Mouse (Mus musculus) heart, embryonic 12.5 days (tissue): ENCODE measurements at regions not wholly inside any gene's neighbourhood (a gene's known extent, or its start where the extent isn't known, plus 50 kb on each side); places are given as distances from the start of the nearest gene placed in this dataset.

Experiments used
- ATAC-seq: fragments of 200-750 bp; cut with Nextera tagmentation; 2 replicates; pipeline ENCODE4 v1.8.0; 2017; ENCODE audit warnings: moderate TSS enrichment, moderate library complexity; ENCODE audit not compliant: insufficient number of reproducible peaks, low FRiP score
- H3K27ac ChIP-seq: fragments of 300-500 bp; sonication (generic); 2 replicates; pipeline ENCODE4 v1.5.1; 2016; ENCODE audit warnings: mild to moderate bottlenecking, moderate library complexity; ENCODE audit not compliant: poor library complexity, severe bottlenecking
- H3K27me3 ChIP-seq: fragments of 300-500 bp; sonication (generic); replicated peaks from 2 replicates; pipeline ENCODE4 v1.6.1; 2016; ENCODE audit warnings: mild to moderate bottlenecking, moderate library complexity
- H3K36me3 ChIP-seq: fragments of 300-500 bp; sonication (generic); 2 replicates; pipeline ENCODE4 v1.6.1; 2016; ENCODE audit warnings: mild to moderate bottlenecking, moderate library complexity
- H3K4me1 ChIP-seq: fragments of 300-500 bp; sonication (generic); replicated peaks from 2 replicates; pipeline ENCODE4 v1.6.1; 2016; ENCODE audit warnings: mild to moderate bottlenecking
- H3K4me2 ChIP-seq: fragments of 300-500 bp; sonication (generic); 2 replicates; pipeline ENCODE4 v1.6.1; 2016; ENCODE audit warnings: mild to moderate bottlenecking, moderate library complexity
- H3K4me3 ChIP-seq: fragments of 300-500 bp; sonication (generic); 2 replicates; pipeline ENCODE4 v1.5.1; 2016; ENCODE audit warnings: mild to moderate bottlenecking
- H3K9ac ChIP-seq: fragments of 300-500 bp; sonication (generic); 2 replicates; pipeline ENCODE4 v1.6.1; 2016; ENCODE audit warnings: mild to moderate bottlenecking, moderate library complexity
- H3K9me3 ChIP-seq: fragments of 300-500 bp; sonication (generic); replicated peaks from 2 replicates; pipeline ENCODE4 v1.6.1; 2016; ENCODE audit warnings: mild to moderate bottlenecking, moderate library complexity
- WGBS: fragments of 180-500 bp; shearing (Covaris S2); methylation state at CpG from one replicate; pipeline ENCODE4 v1.1.7; 2016; 5-methylcytosine and 5-hydroxymethylcytosine counted together

DNA sequence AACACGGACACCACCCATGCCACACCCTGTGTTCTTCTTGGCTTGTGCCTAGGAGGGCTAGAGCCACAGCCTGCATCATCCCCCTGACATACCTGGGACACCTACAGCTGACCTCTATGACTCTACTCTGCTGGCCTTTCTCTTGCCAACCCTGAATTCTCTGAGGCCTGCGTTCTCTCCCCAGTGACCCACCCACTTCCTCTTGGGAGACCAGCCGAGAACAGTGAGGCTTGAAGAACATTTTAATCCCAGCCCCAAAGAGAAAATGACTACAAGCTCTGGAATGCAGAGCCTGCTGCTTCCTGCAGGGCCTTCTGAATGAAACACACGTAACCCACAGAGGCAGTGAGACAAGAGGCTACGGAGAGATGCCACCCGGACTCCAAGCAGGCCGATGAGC is 102.0 kb downstream of the Zfp36l2 start:
- H3K4me1 ChIP-seq = peaks cover 45% of the 10 kb centered on the region
- no peaks in the 10 kb centered on the region for H3K27me3 ChIP-seq
- no peaks in the 10 kb centered on the region for H3K9me3 ChIP-seq
- ATAC-seq = peak; percentile 34; the same call in 1 of the 2 replicates
- H3K9ac ChIP-seq = no peak overlapping the region
- H3K4me2 ChIP-seq = 0 out of 2 replicates have a peak overlapping the region, but pooled peaks have one; percentile 8
- peak overlapping the region; percentile 75 for H3K27ac ChIP-seq
- H3K36me3 ChIP-seq = no peaks in the 10 kb centered on the region
- no peak overlapping the region for H3K4me3 ChIP-seq
- WGBS = 16% methylated on average over 7 of the region's 7 CpGs

DNA sequence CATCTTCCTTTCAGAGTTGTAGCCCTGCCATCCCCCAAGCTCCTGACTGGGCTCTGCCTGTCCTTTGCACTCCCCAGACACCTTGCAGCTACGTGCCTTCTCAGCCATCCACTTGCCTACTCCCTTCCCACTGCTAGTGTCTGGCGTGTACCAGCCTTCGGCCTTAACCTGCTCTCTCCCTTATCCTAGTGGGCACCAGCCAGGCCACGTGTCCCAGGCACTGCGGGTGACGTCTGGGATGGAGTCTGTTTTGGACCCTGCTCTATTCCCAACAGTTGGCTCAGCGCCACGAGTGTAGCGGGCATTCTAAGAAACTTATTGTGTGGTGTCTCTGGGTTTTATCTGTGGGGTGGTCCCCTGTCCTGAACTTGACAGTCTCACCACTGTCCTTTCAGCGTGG is 102.5 kb downstream of the Zfp36l2 start:
- 66% methylated on average over 10 of the region's 10 CpGs for WGBS
- no peaks in the 10 kb centered on the region for H3K27me3 ChIP-seq
- H3K4me3 ChIP-seq = no peak overlapping the region
- H3K9me3 ChIP-seq = no peaks in the 10 kb centered on the region
- ATAC-seq = no peak
- peak overlapping the region; percentile 75 for H3K27ac ChIP-seq
- no peak overlapping the region for H3K4me2 ChIP-seq
- H3K36me3 ChIP-seq = no peaks in the 10 kb centered on the region
- H3K4me1 ChIP-seq = peaks cover 45% of the 10 kb centered on the region
- no peak overlapping the region for H3K9ac ChIP-seq

DNA sequence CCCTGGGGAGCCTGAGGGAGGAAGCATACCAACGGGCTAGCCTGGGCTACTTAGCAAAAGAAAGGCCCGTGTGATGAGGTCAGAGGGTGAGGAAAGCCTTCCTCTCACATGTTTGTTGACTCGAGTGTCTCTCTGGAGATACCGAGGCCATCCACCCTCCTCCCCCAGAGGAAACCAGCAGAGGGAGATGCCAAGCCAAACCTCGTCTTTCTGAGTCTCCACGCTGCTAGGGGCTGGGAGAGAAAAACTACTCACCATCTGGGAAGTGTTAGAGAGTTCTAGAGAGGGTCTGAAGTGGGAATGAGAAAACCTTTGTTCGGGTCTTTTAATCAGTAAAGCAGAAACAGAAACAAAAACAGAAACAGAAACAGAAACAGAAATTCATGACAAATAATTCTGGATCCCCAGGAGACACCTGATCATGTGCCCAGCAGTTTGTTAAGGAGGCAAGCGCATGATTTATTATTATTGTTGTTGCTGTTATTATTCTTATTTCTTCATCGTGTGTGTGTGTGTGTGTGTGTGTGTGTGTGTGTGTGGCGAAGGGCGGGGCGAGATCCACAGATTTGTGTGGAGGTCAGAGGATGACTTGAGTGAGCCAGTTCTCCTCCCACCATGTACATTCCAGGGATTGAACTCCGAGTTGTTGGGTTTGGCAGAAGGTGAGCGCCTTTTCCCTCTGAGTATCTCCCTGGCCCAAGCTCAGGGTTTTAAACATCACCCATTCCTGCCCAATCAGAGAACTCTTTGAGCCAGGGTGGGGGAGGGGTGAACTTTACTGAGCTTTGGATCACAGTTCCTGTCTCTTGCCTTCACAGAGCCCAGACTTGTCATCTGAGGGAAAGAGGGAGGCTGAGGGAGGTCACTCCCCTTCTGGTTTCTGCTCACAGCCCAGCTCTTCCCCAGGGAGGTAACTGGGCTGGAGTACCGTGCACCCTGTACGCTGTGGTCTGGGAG is 104.2 kb downstream of the Zfp36l2 start:
- WGBS = 56% methylated on average over 16 of the region's 16 CpGs
- H3K4me1 ChIP-seq = peaks cover 52% of the 10 kb centered on the region
- H3K27ac ChIP-seq = peak overlapping the region; percentile 6; the same call in 1 of the 2 replicates
- no peak overlapping the region for H3K9ac ChIP-seq
- no peaks in the 10 kb centered on the region for H3K27me3 ChIP-seq
- ATAC-seq = 0 out of 2 replicates have a peak, but pooled peaks have one; percentile 20
- H3K36me3 ChIP-seq = no peaks in the 10 kb centered on the region
- H3K9me3 ChIP-seq = no peaks in the 10 kb centered on the region
- H3K4me3 ChIP-seq = no peak overlapping the region
- H3K4me2 ChIP-seq = no peak overlapping the region

DNA sequence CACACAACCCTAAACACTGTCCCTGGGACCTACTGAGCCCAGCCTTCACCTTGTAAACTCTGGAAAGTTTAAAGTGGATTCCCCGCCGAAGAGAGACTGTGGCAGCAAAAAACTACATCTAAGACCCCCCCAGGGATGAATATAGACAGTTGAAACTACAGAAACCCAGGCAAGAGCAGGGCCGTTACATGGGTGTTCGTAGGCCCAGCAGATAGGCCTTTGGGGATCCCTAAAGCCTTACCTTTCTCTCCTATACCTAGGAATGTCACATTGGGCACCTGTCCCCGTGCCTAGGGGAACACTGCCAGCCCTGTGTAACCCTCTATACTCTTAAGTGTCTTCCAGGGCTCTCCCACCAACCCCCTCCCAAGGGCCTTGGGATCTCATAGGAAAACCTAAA is 105.2 kb downstream of the Zfp36l2 start:
- Histone ChIP-seq H3K36me3 (no peaks in the 10 kb centered on the region), H3K27me3 (no peaks in the 10 kb centered on the region), H3K4me2 (no peak overlapping the region), H3K27ac (0 out of 2 replicates have a peak overlapping the region, but pooled peaks have one; percentile 2), H3K9ac (no peak overlapping the region), H3K9me3 (no peaks in the 10 kb centered on the region), H3K4me3 (no peak overlapping the region), H3K4me1 (peaks cover 52% of the 10 kb centered on the region)
- 86% methylated on average over 5 of the region's 5 CpGs for WGBS
- no peak for ATAC-seq

DNA sequence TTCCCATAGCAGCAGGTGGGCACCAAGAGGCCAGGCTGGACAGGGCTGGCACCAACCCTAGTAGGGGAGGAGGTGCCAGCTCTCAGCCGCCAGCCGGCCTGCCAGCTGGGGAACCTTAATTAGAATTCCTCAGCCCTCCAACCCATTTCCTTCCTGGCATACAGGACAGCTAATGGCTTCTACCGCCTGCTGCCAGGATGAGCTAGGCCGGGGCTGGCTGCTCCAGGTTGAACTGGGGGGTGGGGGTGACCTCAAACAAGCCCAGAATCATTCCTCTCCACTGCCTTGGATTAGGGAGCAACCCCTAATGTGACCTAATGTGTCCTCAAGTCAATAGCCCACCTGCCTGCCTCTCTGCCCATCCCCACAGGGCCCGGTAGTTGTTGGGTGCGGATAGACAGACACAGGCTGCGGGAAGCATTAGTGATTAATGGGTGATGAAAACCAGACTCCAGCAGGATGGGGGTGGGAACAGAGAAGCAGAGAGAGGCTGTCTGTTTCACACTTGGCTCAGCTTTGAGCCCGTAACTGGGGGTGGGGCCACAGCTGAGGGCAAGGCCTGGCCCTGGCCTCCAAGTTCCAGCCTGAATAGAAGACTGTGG is 105.9 kb downstream of the Zfp36l2 start:
- H3K4me1 ChIP-seq = peaks cover 52% of the 10 kb centered on the region

DNA sequence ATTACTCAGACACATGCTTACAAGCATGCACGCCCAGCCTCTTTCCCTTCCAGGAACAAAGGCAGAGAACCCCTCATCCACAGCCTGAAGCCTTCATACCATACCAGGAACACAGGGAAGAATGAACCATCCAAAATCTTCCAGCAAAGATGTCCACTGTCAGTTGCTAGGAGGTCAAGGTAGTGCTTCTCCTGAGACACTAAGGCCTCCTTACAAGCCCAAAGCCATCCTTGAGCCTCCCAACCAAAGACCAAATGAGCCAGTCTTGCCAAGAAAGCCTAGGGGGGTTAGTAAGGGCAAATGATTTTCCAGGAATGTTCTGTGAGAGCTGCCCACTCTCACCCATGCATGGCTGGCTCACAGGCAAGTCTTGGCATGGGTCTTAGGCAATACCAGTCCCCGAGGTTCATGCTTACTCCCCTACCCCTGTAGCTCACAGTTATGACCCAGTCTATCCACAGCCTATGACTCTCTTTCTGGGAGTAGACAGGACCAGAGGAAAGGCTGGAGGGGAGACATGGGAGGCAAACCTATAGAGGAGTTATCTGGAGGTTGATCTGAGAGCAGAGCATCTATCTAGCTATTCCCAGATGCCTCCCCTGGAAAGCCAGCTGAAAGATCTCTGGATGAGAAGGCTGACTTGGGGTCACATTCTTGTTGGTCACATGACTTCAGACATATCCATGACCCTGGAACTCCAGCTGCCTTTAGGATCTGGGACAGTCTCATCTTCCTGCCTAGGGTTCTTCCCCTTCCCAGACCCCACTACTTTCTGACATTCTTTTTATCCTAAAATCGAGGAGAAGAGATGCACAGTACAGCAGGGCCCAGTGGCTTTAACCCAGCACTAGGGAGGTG is 112.4 kb downstream of the Zfp36l2 start:
- Histone ChIP-seq H3K4me3 (no peak overlapping the region), H3K4me1 (peaks cover 16% of the 10 kb centered on the region), H3K4me2 (no peak overlapping the region), H3K9ac (no peak overlapping the region), H3K9me3 (no peaks in the 10 kb centered on the region), H3K27ac (no peak overlapping the region), H3K27me3 (no peaks in the 10 kb centered on the region), H3K36me3 (no peaks in the 10 kb centered on the region)
- no peak for ATAC-seq
- 73% methylated on average over 3 of the region's 3 CpGs for WGBS

More for the DNA sequence above, 105.9 kb downstream of the Zfp36l2 start:
- no peaks in the 10 kb centered on the region for H3K9me3 ChIP-seq
- H3K27ac ChIP-seq = peak overlapping the region; percentile 2
- H3K9ac ChIP-seq = no peak overlapping the region
- no peak overlapping the region for H3K4me3 ChIP-seq
- 30% methylated on average over 8 of the region's 8 CpGs for WGBS
- H3K27me3 ChIP-seq = no peaks in the 10 kb centered on the region
- peak; percentile 81 for ATAC-seq
- H3K36me3 ChIP-seq = no peaks in the 10 kb centered on the region
- no peak overlapping the region for H3K4me2 ChIP-seq

DNA sequence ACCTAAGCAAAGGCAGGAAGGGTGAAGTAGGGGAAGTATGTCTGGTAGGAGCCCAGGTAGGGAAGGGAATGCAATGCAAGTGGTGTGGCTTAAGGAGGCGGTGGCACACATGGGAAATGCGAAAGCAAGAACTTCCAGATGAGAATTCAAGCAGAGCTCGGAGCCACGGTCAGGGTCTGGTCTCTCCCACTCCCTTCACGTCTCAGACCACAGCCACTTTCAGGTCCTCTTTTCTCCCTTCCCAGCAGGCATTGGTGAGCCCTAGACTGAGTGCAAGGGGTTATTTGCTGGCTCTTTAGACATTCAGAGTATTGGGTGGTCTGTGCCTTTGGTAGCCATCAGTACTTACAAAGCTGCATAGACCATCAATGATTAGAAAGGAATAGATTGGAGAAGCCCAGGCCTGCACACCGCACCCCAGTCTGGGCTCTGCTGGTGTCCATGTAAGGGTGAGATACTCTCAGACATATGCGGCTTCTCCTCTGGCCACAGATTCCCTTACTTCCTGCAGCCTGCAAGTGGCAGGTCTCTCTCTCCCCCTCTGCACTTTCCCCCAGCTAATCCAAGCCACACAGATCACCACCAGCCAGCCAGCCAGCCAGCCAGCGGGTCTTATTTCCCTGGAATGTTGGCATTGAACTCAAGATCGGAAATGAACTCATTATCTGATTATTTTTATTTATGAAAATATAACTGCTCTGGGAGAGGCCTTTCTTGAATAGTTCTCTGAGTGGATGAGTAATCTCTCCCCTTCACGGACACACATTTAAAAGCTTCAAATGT is 113.6 kb downstream of the Zfp36l2 start:
- no peak overlapping the region for H3K4me2 ChIP-seq
- no peak for ATAC-seq
- no peak overlapping the region for H3K27ac ChIP-seq
- no peaks in the 10 kb centered on the region for H3K27me3 ChIP-seq
- no peak overlapping the region for H3K9ac ChIP-seq
- H3K4me1 ChIP-seq = peaks cover 14% of the 10 kb centered on the region
- no peaks in the 10 kb centered on the region for H3K36me3 ChIP-seq
- WGBS = 70% methylated on average over 10 of the region's 10 CpGs
- no peaks in the 10 kb centered on the region for H3K9me3 ChIP-seq
- no peak overlapping the region for H3K4me3 ChIP-seq

DNA sequence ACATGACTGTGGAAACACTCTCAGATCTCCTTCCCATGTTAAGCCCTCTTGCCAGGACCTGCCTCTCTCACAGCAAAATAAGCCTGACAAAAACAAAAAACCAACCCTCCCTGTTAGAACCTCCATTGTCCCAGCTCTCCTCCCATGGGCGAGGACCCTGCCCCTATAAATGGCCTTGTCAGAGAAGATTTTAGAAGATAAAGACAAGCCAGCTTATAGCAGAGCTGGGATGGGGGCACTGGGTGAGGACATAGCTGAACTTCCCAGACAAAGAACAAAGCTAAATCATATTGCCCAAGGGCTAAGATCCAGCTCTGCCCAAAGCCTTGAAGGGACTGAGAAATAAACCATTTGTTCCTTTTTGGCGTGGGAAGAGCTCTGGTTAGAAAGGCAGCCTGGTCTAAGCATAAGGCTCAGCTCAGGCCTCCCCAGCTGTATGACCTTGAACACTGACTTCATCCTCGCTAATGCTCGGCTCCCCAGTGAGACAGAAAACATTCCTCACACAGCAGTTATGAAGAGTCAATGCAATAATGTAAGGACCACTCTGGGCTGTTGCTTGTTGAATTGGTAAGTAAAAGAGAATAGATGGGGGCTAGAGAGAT is 115.2 kb downstream of the Zfp36l2 start:
- Histone ChIP-seq H3K27me3 (no peaks in the 10 kb centered on the region), H3K27ac (no peak overlapping the region), H3K4me3 (no peak overlapping the region), H3K4me2 (no peak overlapping the region), H3K9me3 (no peaks in the 10 kb centered on the region), H3K36me3 (no peaks in the 10 kb centered on the region), H3K4me1 (peaks cover 11% of the 10 kb centered on the region), H3K9ac (no peak overlapping the region)
- no peak for ATAC-seq
- 55% methylated on average over 4 of the region's 4 CpGs for WGBS

DNA sequence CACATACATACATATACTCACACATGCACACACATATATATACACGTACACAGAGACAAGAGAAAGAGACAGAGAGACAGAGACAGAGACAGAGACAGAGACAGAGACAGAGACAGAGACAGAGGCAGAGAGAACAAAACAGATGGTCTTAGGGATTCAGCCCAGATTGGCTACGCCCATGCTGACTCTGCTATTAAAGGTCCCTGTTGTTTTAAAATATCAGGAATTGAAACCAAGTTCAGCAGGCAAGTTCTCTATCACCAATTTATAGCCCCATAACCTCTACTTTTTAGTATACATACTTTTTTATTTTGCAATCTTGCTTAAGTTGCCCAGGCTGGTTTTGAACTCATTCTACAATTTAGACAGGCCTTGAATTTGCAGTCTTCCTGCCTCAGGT is 115.9 kb downstream of the Zfp36l2 start:
- no peaks in the 10 kb centered on the region for H3K9me3 ChIP-seq
- peaks cover 11% of the 10 kb centered on the region for H3K4me1 ChIP-seq
- no peaks in the 10 kb centered on the region for H3K36me3 ChIP-seq
- no peak overlapping the region for H3K4me2 ChIP-seq
- no peak overlapping the region for H3K27ac ChIP-seq
- 87% methylated on average over 2 of the region's 2 CpGs for whole genome bisulfite sequencing
- no peak overlapping the region for H3K9ac ChIP-seq
- no peak overlapping the region for H3K4me3 ChIP-seq
- ATAC-seq = no peak
- H3K27me3 ChIP-seq = no peaks in the 10 kb centered on the region; the same call in 1 of the 2 replicates

DNA sequence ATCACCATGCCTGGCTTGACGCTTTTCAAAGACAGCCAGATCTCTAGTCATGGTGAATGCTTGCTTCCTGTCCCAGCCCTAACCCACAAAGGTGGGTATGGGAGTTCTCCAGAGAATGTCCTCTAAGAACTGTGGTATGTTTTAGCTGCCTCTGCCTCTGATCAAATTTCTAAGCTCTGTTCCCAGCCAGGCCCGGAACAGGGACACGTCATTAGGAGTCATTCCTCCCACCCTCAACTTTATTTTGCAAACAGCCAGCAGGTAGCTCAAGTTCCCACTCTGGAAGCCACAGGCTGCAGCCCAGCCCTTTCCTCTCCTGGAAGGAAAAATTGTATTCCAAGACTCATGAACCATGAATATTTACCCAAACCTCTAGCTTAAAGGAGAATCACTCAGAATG is 117.2 kb downstream of the Zfp36l2 start:
- no peaks in the 10 kb centered on the region for H3K9me3 ChIP-seq
- no peaks in the 10 kb centered on the region for H3K36me3 ChIP-seq
- H3K9ac ChIP-seq = no peak overlapping the region
- 78% methylated on average over 3 of the region's 3 CpGs for WGBS
- peaks cover 11% of the 10 kb centered on the region for H3K4me1 ChIP-seq
- H3K4me3 ChIP-seq = no peak overlapping the region
- H3K4me2 ChIP-seq = no peak overlapping the region
- no peak for ATAC-seq
- H3K27ac ChIP-seq = no peak overlapping the region
- H3K27me3 ChIP-seq = no peaks in the 10 kb centered on the region; the same call in 1 of the 2 replicates
